Mouse (Mus musculus) layer of hippocampus, adult 9-11 months (tissue): ENCODE measurements around the gene Olfr1015.

Experiments used
- DNase-seq: peaks from one replicate; pipeline ENCODE4 v3.0.0; 2022

Olfr1015 gene

GRCm38 (mm10) chr2:85781717-85782116, at the start of gene Olfr1015:
Gene Olfr1015, plus strand, starts transcription at chr2:85782017.
- no peak for DNase-seq

GRCm38 (mm10) chr2:85753822-85754221, 28.0 kb upstream of the Olfr1015 start:
- DNase-seq: no peak

GRCm38 (mm10) chr2:85762666-85763065, 19.2 kb upstream of the Olfr1015 start, which contains the start of gene Olfr1012:
Gene Olfr1012, minus strand, starts transcription at chr2:85762766.
- DNase-seq: no peak

GRCm38 (mm10) chr2:85766798-85767197, 15.0 kb upstream of the Olfr1015 start, which contains the start of gene Olfr1013:
Gene Olfr1013, plus strand, starts transcription at chr2:85767098.
- no peak for DNase-seq

GRCm38 (mm10) chr2:85772413-85772812, 9.4 kb upstream of the Olfr1015 start, which contains the start of gene Olfr1014:
Gene Olfr1014, plus strand, starts transcription at chr2:85772713.
- no peak for DNase-seq

GRCm38 (mm10) chr2:85792331-85792730, 10.5 kb downstream of the Olfr1015 start:
- DNase-seq: no peak

- no peak for DNase-seq
Observed at GRCm38 (mm10) chr2:85802444-85802843, 20.6 kb downstream of the Olfr1015 start, which contains the start of gene Olfr1016. Gene Olfr1016, minus strand, starts transcription at chr2:85802544.

GRCm38 (mm10) chr2:85804501-85804900, 22.7 kb downstream of the Olfr1015 start:
- no peak for DNase-seq

- no peak for DNase-seq
Observed at GRCm38 (mm10) chr2:85818179-85818578, 36.4 kb downstream of the Olfr1015 start, which contains the start of gene Olfr1018. Gene Olfr1018, plus strand, starts transcription at chr2:85818479.
